Mouse (Mus musculus): Measurements from ENCODE around the gene Ifna13. TPM values are rescaled to one million over a fixed set of nuclear protein-coding genes. Genes with fewer than 3 reads are reported as not detected.

Gene Ifna13
- polyA plus RNA-seq (2021; fragmentation: Nextera tagmentation) = not detected in 2 replicates
- long read RNA-seq, experiment 1 = 0 reads
- long read RNA-seq, experiment 2 = 0 reads

GRCm38 (mm10) chr4:88644359-88644758 is at the start of gene Ifna13:
Gene Ifna13, minus strand, starts transcription at chr4:88644459.

GRCm38 (mm10) chr4:88691259-88691658 is 47.0 kb upstream of the Ifna13 start, which contains the start of gene Ifnab:
Gene Ifnab, minus strand, starts transcription at chr4:88691359.

DNA sequence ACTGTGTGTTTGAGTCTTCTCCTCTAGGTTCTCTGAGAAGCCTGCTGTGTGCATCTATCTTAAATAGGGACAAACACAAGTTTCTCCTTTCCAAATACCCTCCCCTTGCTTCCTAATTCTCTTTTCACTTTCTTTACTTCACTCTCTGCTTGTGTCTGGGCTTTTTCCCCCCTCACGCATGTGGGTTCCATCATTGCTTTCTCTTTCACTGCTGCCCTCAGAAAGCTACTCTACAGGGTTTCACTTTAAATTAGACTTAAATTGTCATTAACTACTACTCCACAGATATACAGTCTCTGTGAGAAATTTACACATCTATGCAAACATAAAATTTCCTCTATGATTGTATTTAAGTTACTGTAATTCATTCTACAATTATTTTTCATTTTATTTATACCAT is 39.6 kb upstream of the Ifna13 start, which contains the start of gene Ifna2:
TSS of gene Ifna2 (minus strand) at position 101 of the 400 bp plus-strand sequence.

DNA sequence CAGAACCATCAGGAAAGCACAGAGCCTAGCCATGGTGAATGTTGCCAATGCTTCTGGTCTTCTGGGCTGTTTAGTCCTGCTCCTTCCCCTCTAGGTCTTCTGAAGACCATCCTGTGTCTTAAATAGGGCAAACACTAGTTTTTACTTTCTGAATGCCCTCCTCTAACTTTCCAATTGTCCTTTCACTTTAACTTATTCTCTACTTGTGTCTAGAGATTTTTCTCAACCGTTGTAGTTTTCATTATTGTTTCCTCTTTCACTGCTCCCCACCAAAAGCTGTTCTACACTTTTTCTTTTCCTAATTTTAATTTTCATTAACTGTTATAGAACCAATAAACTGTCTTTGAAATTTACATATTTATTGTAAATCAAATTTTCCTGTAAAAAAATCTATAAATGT is 32.6 kb upstream of the Ifna13 start, which contains the start of gene Ifna16:
TSS of gene Ifna16 (minus strand) at position 101 of the 400 bp plus-strand sequence.

GRCm38 (mm10) chr4:88634311-88634710 is 9.9 kb downstream of the Ifna13 start, which contains the start of gene C87499:
Gene C87499, minus strand, starts transcription at chr4:88634411.

GRCm38 (mm10) chr4:88603276-88603675 is 41.0 kb downstream of the Ifna13 start, which contains the start of gene Ifna12:
Gene Ifna12, minus strand, starts transcription at chr4:88603376.

Other genes with a start within 250 kb of the Ifna13 start
- gene Hacd4, start 205.5 kb downstream of the Ifna13 start, polyA plus RNA-seq (2021; fragmentation: Nextera tagmentation) = 1.9 and 2.1 TPM in 2 replicates
- gene Ifnb1, start 121.7 kb downstream of the Ifna13 start, polyA plus RNA-seq (2021; fragmentation: Nextera tagmentation) = not detected in 2 replicates
- gene Ifna15, start 86.2 kb downstream of the Ifna13 start, polyA plus RNA-seq (2021; fragmentation: Nextera tagmentation) = not detected in 2 replicates
- not detected in 2 replicates for gene Ifna14, start 72.7 kb downstream of the Ifna13 start, polyA plus RNA-seq (2021; fragmentation: Nextera tagmentation)
- not detected in 2 replicates for gene Ifna9, start 52.1 kb downstream of the Ifna13 start, polyA plus RNA-seq (2021; fragmentation: Nextera tagmentation)
- not detected in 2 replicates for gene Ifna12, start 41.1 kb downstream of the Ifna13 start, polyA plus RNA-seq (2021; fragmentation: Nextera tagmentation)
- gene C87499, start 10.0 kb downstream of the Ifna13 start, polyA plus RNA-seq (2021; fragmentation: Nextera tagmentation) = not detected in 2 replicates
- gene Ifna16, start 32.5 kb upstream of the Ifna13 start, polyA plus RNA-seq (2021; fragmentation: Nextera tagmentation) = not detected in 2 replicates
- gene Ifna2, start 39.5 kb upstream of the Ifna13 start, polyA plus RNA-seq (2021; fragmentation: Nextera tagmentation) = not detected in 2 replicates
- not detected in 2 replicates for gene Ifnab, start 46.9 kb upstream of the Ifna13 start, polyA plus RNA-seq (2021; fragmentation: Nextera tagmentation)
- gene Gm26566, start 77.3 kb upstream of the Ifna13 start, polyA plus RNA-seq (2021; fragmentation: Nextera tagmentation) = 1.8 and 2.6 TPM in 2 replicates
- 60.6 and 82.7 TPM in 2 replicates for gene Klhl9, start 78.0 kb upstream of the Ifna13 start, polyA plus RNA-seq (2021; fragmentation: Nextera tagmentation)
- gene Gm13271, start 110.4 kb upstream of the Ifna13 start, polyA plus RNA-seq (2021; fragmentation: Nextera tagmentation) = not detected in 2 replicates
- not detected in 2 replicates for gene Gm13283, start 115.7 kb upstream of the Ifna13 start, polyA plus RNA-seq (2021; fragmentation: Nextera tagmentation)
- not detected in 2 replicates for gene Gm13290, start 129.4 kb upstream of the Ifna13 start, polyA plus RNA-seq (2021; fragmentation: Nextera tagmentation)
- gene Gm13289, start 132.5 kb upstream of the Ifna13 start, polyA plus RNA-seq (2021; fragmentation: Nextera tagmentation) = not detected in 2 replicates
- not detected in 2 replicates for gene Gm13272, start 135.4 kb upstream of the Ifna13 start, polyA plus RNA-seq (2021; fragmentation: Nextera tagmentation)
- gene Ifnz, start 137.7 kb upstream of the Ifna13 start, polyA plus RNA-seq (2021; fragmentation: Nextera tagmentation) = not detected in 2 replicates
- not detected in 2 replicates for gene Gm13276, start 141.2 kb upstream of the Ifna13 start, polyA plus RNA-seq (2021; fragmentation: Nextera tagmentation)
- gene Gm13277, start 144.2 kb upstream of the Ifna13 start, polyA plus RNA-seq (2021; fragmentation: Nextera tagmentation) = not detected in 2 replicates
- not detected in 2 replicates for gene Gm13278, start 147.1 kb upstream of the Ifna13 start, polyA plus RNA-seq (2021; fragmentation: Nextera tagmentation)
- not detected in 2 replicates for gene Gm13275, start 150.0 kb upstream of the Ifna13 start, polyA plus RNA-seq (2021; fragmentation: Nextera tagmentation)
- gene Gm13279, start 152.9 kb upstream of the Ifna13 start, polyA plus RNA-seq (2021; fragmentation: Nextera tagmentation) = not detected in 2 replicates
- not detected in 2 replicates for gene Gm13285, start 155.2 kb upstream of the Ifna13 start, polyA plus RNA-seq (2021; fragmentation: Nextera tagmentation)
- gene Gm13287, start 158.8 kb upstream of the Ifna13 start, polyA plus RNA-seq (2021; fragmentation: Nextera tagmentation) = not detected in 2 replicates
- gene Gm13288, start 161.1 kb upstream of the Ifna13 start, polyA plus RNA-seq (2021; fragmentation: Nextera tagmentation) = not detected in 2 replicates
- gene Ifna7, start 171.8 kb upstream of the Ifna13 start, polyA plus RNA-seq (2021; fragmentation: Nextera tagmentation) = not detected in 2 replicates
- gene Ifna11, start 175.5 kb upstream of the Ifna13 start, polyA plus RNA-seq (2021; fragmentation: Nextera tagmentation) = not detected in 2 replicates
- gene Ifna6, start 183.0 kb upstream of the Ifna13 start, polyA plus RNA-seq (2021; fragmentation: Nextera tagmentation) = not detected in 2 replicates
- not detected in 2 replicates for gene Ifna5, start 191.1 kb upstream of the Ifna13 start, polyA plus RNA-seq (2021; fragmentation: Nextera tagmentation)
- not detected in 2 replicates for gene Ifna4, start 197.4 kb upstream of the Ifna13 start, polyA plus RNA-seq (2021; fragmentation: Nextera tagmentation)
- gene Ifna1, start 205.6 kb upstream of the Ifna13 start, polyA plus RNA-seq (2021; fragmentation: Nextera tagmentation) = not detected in 2 replicates
- gene Ifne, start 235.7 kb upstream of the Ifna13 start, polyA plus RNA-seq (2021; fragmentation: Nextera tagmentation) = not detected in 2 replicates

All from layer of hippocampus, adult 6 months (tissue).